Mouse (Mus musculus) spleen, adult 2 months (tissue): ENCODE results near the gene Nbea. TPM values are rescaled to one million over a fixed set of nuclear protein-coding genes. Genes with fewer than 3 reads are reported as not detected.

Source experiments
- DNase-seq, 2 experiments: peaks; one replicate each; pipeline versions ENCODE4 v3.0.0 to v3.0.0-alpha.2; 2012 to 2021; ENCODE audit warnings: low spot score in 2 of 2, low read depth in 1 of 2
- H3K27ac ChIP-seq: fragments of 200-500 bp; 2 replicates; pipeline ENCODE4 v1.5.1; 2012; ENCODE audit warnings: low read length, inconsistent platforms; ENCODE audit not compliant: insufficient read depth
- H3K27me3 ChIP-seq: fragments of 200-500 bp; 2 replicates; pipeline ENCODE4 v1.6.1; 2012; ENCODE audit warnings: mild to moderate bottlenecking, moderate library complexity, low read length, inconsistent platforms; ENCODE audit not compliant: control insufficient read depth, insufficient read depth
- H3K36me3 ChIP-seq: fragments of 200-500 bp; 2 replicates; pipeline ENCODE4 v1.6.1; 2012; ENCODE audit warnings: mild to moderate bottlenecking, low read length, inconsistent platforms; ENCODE audit not compliant: control insufficient read depth, insufficient read depth
- H3K4me1 ChIP-seq: fragments of 200-500 bp; 2 replicates; pipeline ENCODE4 v1.6.1; 2011; ENCODE audit warnings: inconsistent platforms; ENCODE audit not compliant: control insufficient read depth, insufficient read depth, insufficient read length
- H3K4me3 ChIP-seq: fragments of 200-500 bp; 2 replicates; pipeline ENCODE4 v1.5.1; 2011; ENCODE audit warnings: mild to moderate bottlenecking, inconsistent platforms; ENCODE audit not compliant: insufficient read depth, insufficient read length; ENCODE audit errors: extremely low read depth
- CTCF ChIP-seq: fragments of 200-500 bp; IDR thresholded peaks from 2 replicates; pipeline ENCODE4 v1.5.1; 2011; ENCODE audit warnings: mild to moderate bottlenecking, inconsistent platforms; ENCODE audit not compliant: insufficient read depth, insufficient read length, insufficient replicate concordance; ENCODE audit errors: extremely low read depth
- POLR2A ChIP-seq: fragments of 200-500 bp; IDR thresholded peaks from 2 replicates; pipeline ENCODE4 v1.6.1; 2011; ENCODE audit warnings: low read depth, low read length, inconsistent platforms
- WGBS: fragments of 180-500 bp; shearing (Covaris S2); methylation state at CpG from one replicate; pipeline ENCODE4 v1.1.7; 2018; 5-methylcytosine and 5-hydroxymethylcytosine counted together
- polyA plus RNA-seq: library from polyadenylated mRNA; depleted of rRNA; stranded (reverse); fragments of >200 nt; gene quantifications from 2 replicates; pipeline ENCODE4 v1.2.3, GENCODE M21; 2012

Nbea gene
- polyA plus RNA-seq, 1 experiment, result 1.6 TPM

DNA sequence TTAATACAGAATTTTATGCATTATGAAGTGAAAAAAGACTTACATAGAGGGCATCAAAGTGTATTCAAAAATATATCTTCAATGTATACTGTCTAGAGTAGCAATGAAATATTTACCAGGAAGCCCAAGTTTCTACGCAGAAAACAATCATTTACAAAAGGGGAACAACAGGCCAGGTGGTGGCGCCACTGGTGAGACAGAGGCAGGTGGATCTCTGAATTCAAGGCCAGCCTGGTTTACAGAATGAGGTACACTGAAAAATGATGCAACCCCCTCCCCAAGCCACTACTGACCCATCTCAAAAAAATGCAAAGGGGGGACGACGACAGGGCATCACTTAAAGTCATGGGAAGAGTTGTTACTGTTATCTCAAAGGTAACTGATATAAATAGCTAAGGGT, 430.9 kb downstream of the Nbea start:
- no peak for DNase-seq
- no peaks in the 10 kb centered on the region for H3K4me1 ChIP-seq
- H3K4me3 ChIP-seq, result no peak overlapping the region
- H3K27ac ChIP-seq, result no peak overlapping the region
- TF ChIP-seq POLR2A, result no peak
- TF ChIP-seq CTCF, result no peak
- H3K36me3 ChIP-seq, result no peaks in the 10 kb centered on the region
- H3K27me3 ChIP-seq, result no peaks in the 10 kb centered on the region
- 92% methylated on average over 4 of the region's 4 CpGs for WGBS

DNA sequence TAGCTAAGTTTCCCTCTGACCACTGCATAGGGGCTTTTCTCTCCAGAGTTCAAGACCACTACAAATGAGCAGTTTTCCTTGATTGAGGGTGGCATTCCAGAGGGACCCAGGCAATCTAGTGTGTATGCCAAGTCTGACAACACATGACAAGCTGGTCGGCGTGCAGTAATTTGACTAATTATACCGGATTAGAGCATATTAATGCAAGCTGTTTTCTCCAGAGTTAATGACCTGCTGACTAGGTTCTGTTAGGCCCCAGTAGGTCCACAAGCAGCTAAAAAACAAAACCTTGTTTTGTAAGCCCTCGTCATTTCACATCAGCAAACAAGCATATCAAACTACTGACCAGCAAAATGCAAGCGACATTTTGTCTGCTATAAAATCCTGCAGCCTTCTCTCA, 432.1 kb downstream of the Nbea start:
- Histone ChIP-seq H3K27ac (no peak overlapping the region), H3K4me1 (no peaks in the 10 kb centered on the region), H3K36me3 (no peaks in the 10 kb centered on the region), H3K4me3 (no peak overlapping the region), H3K27me3 (no peaks in the 10 kb centered on the region)
- WGBS, result 87% methylated on average over 5 of the region's 5 CpGs
- TF ChIP-seq CTCF (no peak), POLR2A (no peak)
- no peak for DNase-seq

DNA sequence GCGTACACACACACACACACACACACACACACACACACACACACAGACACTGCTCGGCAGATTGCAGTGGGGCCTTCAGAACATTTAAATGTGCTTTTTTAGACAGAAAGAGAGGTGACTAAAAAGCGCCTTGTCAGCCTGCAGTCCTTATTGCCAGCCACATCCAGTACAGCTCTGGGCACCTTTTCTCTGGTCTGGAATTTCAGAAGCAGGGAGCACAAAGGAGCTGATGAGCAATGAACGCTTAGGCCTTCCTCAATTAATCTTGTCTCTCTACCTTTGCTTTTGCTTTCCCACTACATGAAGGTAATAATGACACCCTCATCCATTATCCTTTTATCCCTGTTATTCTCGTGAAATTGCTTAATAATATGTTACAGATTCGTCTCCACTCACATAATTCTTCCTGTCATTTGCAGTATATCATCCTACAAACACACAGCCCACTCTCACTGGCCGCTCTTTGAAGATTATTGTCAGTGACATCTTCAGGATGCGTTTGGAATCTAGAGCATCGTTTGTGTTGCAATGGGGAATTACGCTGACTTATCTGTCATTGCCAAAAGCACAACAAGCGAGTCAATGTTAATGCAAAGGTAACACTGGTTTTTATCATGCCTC, 432.9 kb downstream of the Nbea start:
- no peak for DNase-seq
- Histone ChIP-seq H3K27me3 (no peaks in the 10 kb centered on the region), H3K36me3 (no peaks in the 10 kb centered on the region), H3K4me3 (no peak overlapping the region), H3K4me1 (no peaks in the 10 kb centered on the region), H3K27ac (no peak overlapping the region)
- TF ChIP-seq POLR2A (no peak), CTCF (no peak)
- 87% methylated on average over 11 of the region's 11 CpGs for WGBS

DNA sequence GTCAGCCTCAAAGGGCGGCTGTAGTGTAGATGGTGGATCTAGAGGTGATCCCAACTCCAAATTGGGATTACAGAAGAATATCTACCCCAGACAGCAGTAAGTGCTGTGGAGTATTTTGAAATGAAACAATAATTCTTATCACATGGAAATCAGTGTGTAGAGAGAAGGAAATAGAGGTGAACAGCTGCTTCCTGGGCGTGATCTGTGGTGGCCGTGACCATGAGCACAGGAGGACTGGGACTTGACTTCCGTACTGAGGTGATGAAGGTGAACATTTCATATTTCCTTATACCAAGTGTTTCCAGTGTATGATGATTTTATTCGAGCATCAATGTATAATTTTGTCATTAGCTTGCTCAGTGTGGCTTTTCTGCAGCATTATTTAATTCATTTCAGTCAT, 439.6 kb downstream of the Nbea start:
- Histone ChIP-seq H3K4me3 (no peak overlapping the region), H3K4me1 (no peaks in the 10 kb centered on the region), H3K36me3 (no peaks in the 10 kb centered on the region), H3K27ac (no peak overlapping the region), H3K27me3 (no peaks in the 10 kb centered on the region)
- TF ChIP-seq POLR2A (no peak), CTCF (no peak)
- no peak for DNase-seq
- 15% methylated on average over 5 of the region's 5 CpGs for WGBS

DNA sequence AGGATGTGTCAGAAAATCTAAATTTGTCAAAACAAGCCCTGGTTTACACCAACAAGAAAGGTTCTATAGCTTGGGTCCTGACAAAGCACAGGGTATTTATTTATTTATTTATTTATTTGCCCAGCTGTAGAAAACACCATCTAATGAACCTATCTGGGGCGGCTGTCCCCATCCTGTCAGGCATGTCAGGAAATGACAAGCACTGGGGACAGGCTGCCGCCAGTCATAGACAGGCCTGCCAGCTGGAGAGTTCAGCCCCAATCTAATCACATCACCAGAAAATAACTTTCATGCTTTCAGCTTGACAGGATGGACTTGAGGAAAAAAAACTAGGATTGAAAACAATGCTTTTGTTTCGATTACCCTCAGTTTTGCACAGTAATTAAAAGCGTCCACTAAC, 440.8 kb downstream of the Nbea start:
- Histone ChIP-seq H3K4me3 (no peak overlapping the region), H3K4me1 (no peaks in the 10 kb centered on the region), H3K27ac (no peak overlapping the region), H3K27me3 (no peaks in the 10 kb centered on the region), H3K36me3 (no peaks in the 10 kb centered on the region)
- TF ChIP-seq CTCF (no peak), POLR2A (no peak)
- no peak for DNase-seq
- WGBS, result 85% methylated on average over 4 of the region's 4 CpGs

DNA sequence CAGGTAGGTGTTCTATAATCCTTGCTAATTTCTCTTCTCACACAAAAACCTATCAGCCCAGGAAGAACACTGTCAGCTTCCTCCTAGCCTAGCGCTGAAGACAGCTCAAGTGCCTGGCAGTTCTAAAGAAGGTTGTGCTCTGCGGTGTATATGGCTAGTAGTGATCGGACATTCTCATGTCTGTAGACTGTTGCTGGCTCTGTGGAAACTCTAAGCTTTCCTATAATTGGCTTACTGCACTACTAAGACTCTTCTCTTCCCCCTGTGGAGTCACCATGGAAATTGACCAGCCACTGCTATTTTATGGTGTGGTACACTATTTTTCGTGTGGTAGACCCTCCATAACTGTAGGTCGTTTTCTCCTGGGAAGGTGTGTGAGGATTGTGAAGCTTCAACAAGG, 441.3 kb downstream of the Nbea start:
- no peak for DNase-seq
- TF ChIP-seq POLR2A (no peak), CTCF (no peak)
- Histone ChIP-seq H3K27me3 (no peaks in the 10 kb centered on the region), H3K36me3 (no peaks in the 10 kb centered on the region), H3K27ac (no peak overlapping the region), H3K4me3 (no peak overlapping the region), H3K4me1 (no peaks in the 10 kb centered on the region)
- 82% methylated on average over 5 of the region's 5 CpGs for WGBS

DNA sequence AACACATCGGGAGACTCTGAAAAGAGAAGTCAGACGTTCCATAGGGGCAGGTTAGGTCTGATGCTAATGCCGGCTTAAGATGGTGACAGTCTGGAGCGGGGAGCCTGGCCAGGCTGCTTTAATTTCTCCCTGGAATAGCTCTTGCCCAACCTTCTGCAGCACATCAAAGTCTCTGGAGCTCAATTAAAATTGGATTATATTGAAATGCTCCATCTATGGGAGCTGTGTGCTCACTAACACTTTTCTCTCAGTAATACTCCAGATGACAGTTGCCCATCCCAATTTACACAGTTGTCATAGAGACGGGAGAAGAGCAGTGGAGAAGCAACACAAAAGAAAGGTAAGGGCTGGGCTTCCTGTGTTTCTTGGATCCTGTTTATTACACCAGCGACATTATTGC, 442.1 kb downstream of the Nbea start:
- TF ChIP-seq CTCF (no peak), POLR2A (no peak)
- H3K27ac ChIP-seq, result no peak overlapping the region
- DNase-seq, result no peak
- no peaks in the 10 kb centered on the region for H3K4me1 ChIP-seq
- H3K36me3 ChIP-seq, result no peaks in the 10 kb centered on the region
- no peaks in the 10 kb centered on the region for H3K27me3 ChIP-seq
- no peak overlapping the region for H3K4me3 ChIP-seq
- 90% methylated on average over 6 of the region's 6 CpGs for whole genome bisulfite sequencing

DNA sequence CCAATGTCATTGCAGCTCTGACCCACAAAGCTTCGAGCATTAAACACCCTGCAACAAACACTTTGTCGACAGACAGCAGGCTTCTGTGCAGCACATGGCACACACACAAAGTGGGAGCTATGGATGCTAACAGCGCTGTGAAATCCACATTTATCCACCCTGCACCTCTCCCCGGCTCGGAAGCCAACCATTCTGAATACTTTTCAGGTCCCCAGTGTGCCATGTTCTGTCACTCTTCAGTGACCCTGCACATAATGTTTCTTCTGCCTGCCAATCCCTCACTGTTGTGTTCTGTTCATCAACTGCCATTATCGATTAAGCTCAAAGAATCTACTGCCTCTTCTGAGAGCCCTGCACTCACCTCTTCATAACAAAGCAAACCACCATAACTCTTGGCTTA, 449.8 kb downstream of the Nbea start:
- WGBS, result 90% methylated on average over 6 of the region's 6 CpGs
- H3K36me3 ChIP-seq, result no peaks in the 10 kb centered on the region

More for the DNA sequence above, 449.8 kb downstream of the Nbea start:
- TF ChIP-seq CTCF (no peak), POLR2A (no peak)
- Histone ChIP-seq H3K27me3 (no peaks in the 10 kb centered on the region), H3K4me1 (no peaks in the 10 kb centered on the region), H3K4me3 (no peak overlapping the region), H3K27ac (no peak overlapping the region)
- no peak for DNase-seq
